Comparison of ENCODE assay signal across 25 mouse cellular contexts in the genomic region with DNA sequence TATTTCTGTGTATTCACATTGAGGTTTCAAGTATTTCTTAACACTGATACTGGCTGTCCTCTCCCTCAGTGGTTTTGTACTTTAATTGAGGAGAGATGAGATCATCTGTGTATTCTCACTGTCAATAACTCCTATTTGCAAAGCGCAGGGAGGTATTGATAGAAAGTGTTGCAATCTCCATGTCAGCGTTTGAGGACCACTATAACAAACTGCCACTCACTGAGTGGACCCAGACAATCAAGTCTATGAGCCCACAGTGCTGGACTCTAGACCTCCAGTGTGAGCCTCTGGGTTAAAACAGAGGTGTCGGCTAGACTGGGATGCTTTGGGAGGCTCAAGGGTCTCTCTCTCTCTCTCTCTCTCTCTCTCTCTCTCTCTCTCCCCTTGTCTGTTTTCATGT.
DNase-seq lines count a peak whose midpoint lies in the region; ATAC-seq and TF ChIP-seq lines count a peak whose summit lies in the region.
"Had no signal": no experiment of that assay in that cellular context is flagged by ENCODE, and none has a peak within 500 bp of the region (broad histone marks: within the 10 kb centered on the region; RNA-seq: fewer than 3 reads in every experiment).

No protein-coding gene starts in this region.

- TF ChIP-seq CTCF in liver, adult 2 months (IDR thresholded peaks at IDR 0.05; ENCODE audit: low read depth, low read length) = no peak

- no peak for TF ChIP-seq POLR2A in liver, adult 2 months (IDR thresholded peaks at IDR 0.05; ENCODE audit: extremely low read depth, insufficient read depth, low read length)

- 13% methylated on average over 3 of the region's 3 CpGs for WGBS in liver, adult 2 months
- WGBS in liver, embryonic 15.5 days (ENCODE audit: insufficient replicate concordance) = 52% methylated on average over 3 of the region's 3 CpGs

- DNase-seq in heart, adult 11 months = peak; percentile 71
- DNase-seq in heart, postnatal 36 days = no peak
- peak; percentile 99 for DNase-seq in liver, adult 2 months (ENCODE audit: extremely low read depth, low read depth, low spot score)
- DNase-seq in liver = no peak
- no peak for DNase-seq in neural tube, embryonic 10.5 days (ENCODE audit: extremely low spot score, low spot score)
- no peak for DNase-seq in thymus, postnatal 0 days (ENCODE audit: low spot score)
- no peak for DNase-seq in retina, embryonic 14.5 days (ENCODE audit: low spot score)
- DNase-seq: adrenal gland, adult 8-10 months; adrenal gland, postnatal 25 days; cerebellum, adult 11-12 months; cerebellum, adult 8-10 months; cerebellum, postnatal 10 days; cerebellum, postnatal 36 days; embryo, embryonic 11 days; gastrocnemius, postnatal 25 days; heart, adult 2 months had no signal

- no peaks in the 10 kb centered on the region for H3K9me3 ChIP-seq in liver, embryonic 15.5 days (replicated peaks)
- H3K9me3 ChIP-seq: embryonic facial prominence, embryonic 10.5 days; embryonic facial prominence, embryonic 13.5 days; forebrain, embryonic 12.5 days; forebrain, embryonic 15.5 days had no signal

- H3K4me3 ChIP-seq in liver, adult 2 months (ENCODE audit: insufficient read depth, low read depth, low read length) = no peak overlapping the region
- H3K4me3 ChIP-seq in liver, embryonic 15.5 days (replicated peaks) = no peak overlapping the region
- H3K4me3 ChIP-seq: embryonic facial prominence, embryonic 10.5 days; embryonic facial prominence, embryonic 13.5 days; erythroblast, embryonic 14.5 days; forebrain, embryonic 12.5 days; forebrain, embryonic 15.5 days; heart, adult 2 months had no signal

- no peak overlapping the region for H3K4me2 ChIP-seq in liver, embryonic 15.5 days
- H3K4me2 ChIP-seq: embryonic facial prominence, embryonic 13.5 days; forebrain, embryonic 12.5 days; forebrain, embryonic 15.5 days; heart, embryonic 11.5 days; hindbrain, embryonic 14.5 days had no signal

- H3K36me3 ChIP-seq in liver, adult 2 months (ENCODE audit: control insufficient read depth, insufficient read depth, low read length) = no peaks in the 10 kb centered on the region
- no peaks in the 10 kb centered on the region for H3K36me3 ChIP-seq in liver, embryonic 15.5 days (replicated peaks)
- H3K36me3 ChIP-seq: embryonic facial prominence, embryonic 10.5 days; embryonic facial prominence, embryonic 13.5 days; forebrain, embryonic 12.5 days; forebrain, embryonic 15.5 days had no signal

- ATAC-seq in liver, embryonic 15.5 days (ENCODE audit: insufficient read depth) = peak; percentile 66
- ATAC-seq: activated CD4-positive, CD25-positive, alpha-beta regulatory T cell, adult 4 months; forebrain, embryonic 15.5 days had no signal

- peak overlapping the region; percentile 83 for H3K27ac ChIP-seq in liver, adult 2 months (replicated peaks; ENCODE audit: insufficient read depth, low read depth, low read length)
- H3K27ac ChIP-seq in liver, embryonic 15.5 days (replicated peaks) = peak overlapping the region; percentile 53
- H3K27ac ChIP-seq: embryonic facial prominence, embryonic 10.5 days; embryonic facial prominence, embryonic 13.5 days; forebrain, embryonic 12.5 days; forebrain, embryonic 15.5 days; heart, adult 2 months; hindbrain, embryonic 14.5 days had no signal

- peaks cover 39% of the 10 kb centered on the region for H3K4me1 ChIP-seq in liver, adult 2 months (ENCODE audit: control insufficient read depth, insufficient read depth, low read length)
- peaks cover 39% of the 10 kb centered on the region for H3K4me1 ChIP-seq in liver, embryonic 15.5 days (replicated peaks)

- H3K9ac ChIP-seq in liver, adult 2 months (ENCODE audit: low read depth, low read length) = peak overlapping the region; percentile 5
- no peak overlapping the region for H3K9ac ChIP-seq in liver, embryonic 15.5 days
- H3K9ac ChIP-seq: embryonic facial prominence, embryonic 13.5 days; forebrain, embryonic 12.5 days; forebrain, embryonic 15.5 days; hindbrain, embryonic 14.5 days had no signal

- intact Hi-C loops in heart, postnatal 36 days (cut with DNase I) = no loop called here

- no peaks in the 10 kb centered on the region for H3K27me3 ChIP-seq in liver, adult 2 months (ENCODE audit: control insufficient read depth, insufficient read depth, low read length)
- no peaks in the 10 kb centered on the region for H3K27me3 ChIP-seq in liver, embryonic 15.5 days
- H3K27me3 ChIP-seq: embryonic facial prominence, embryonic 13.5 days; forebrain, embryonic 12.5 days; forebrain, embryonic 15.5 days had no signal

- H3K79me2 ChIP-seq in liver, adult 2 months (ENCODE audit: control insufficient read depth, insufficient read depth, low read length) = no peaks in the 10 kb centered on the region

Comparison
In these comparisons a context has a peak if more than half of its experiments do, and no peak if none do; other contexts are left out.
1. DNase-seq: peak in heart, adult 11 months (single experiment) and liver, adult 2 months (single experiment); none in heart, postnatal 36 days (0 of 2), liver (single experiment), neural tube, embryonic 10.5 days (single experiment), thymus, postnatal 0 days (single experiment) and retina, embryonic 14.5 days (single experiment).